ENCODE assay signal across 18 mouse cellular contexts in genomic region chrX:52616152-52616551, GRCm38 (mm10). TPM values are rescaled to one million over a fixed set of nuclear protein-coding genes. Genes with fewer than 3 reads are reported as not detected.
DNase-seq lines count a peak whose midpoint lies in the region; ATAC-seq and TF ChIP-seq lines count a peak whose summit lies in the region.
"Had no signal": no experiment of that assay in that cellular context is flagged by ENCODE, and none has a peak within 500 bp of the region (broad histone marks: within the 10 kb centered on the region; RNA-seq: fewer than 3 reads in every experiment).

No protein-coding gene starts in this region.

- no peaks in the 10 kb centered on the region for H3K9me3 ChIP-seq in kidney, embryonic 15.5 days (replicated peaks)
- no peaks in the 10 kb centered on the region for H3K9me3 ChIP-seq in embryonic facial prominence, embryonic 10.5 days
- H3K9me3 ChIP-seq in embryonic facial prominence, embryonic 11.5 days (replicated peaks; ENCODE audit: control insufficient read depth, low read length) = no peaks in the 10 kb centered on the region
- H3K9me3 ChIP-seq in limb, embryonic 12.5 days = no peaks in the 10 kb centered on the region
- H3K9me3 ChIP-seq: forebrain, embryonic 10.5 days; hindbrain, embryonic 13.5 days had no signal

- H3K4me2 ChIP-seq in kidney, embryonic 15.5 days = no peak overlapping the region
- H3K4me2 ChIP-seq in embryonic facial prominence, embryonic 11.5 days (ENCODE audit: low read depth, low read length) = no peak overlapping the region
- H3K4me2 ChIP-seq in limb, embryonic 12.5 days = no peak overlapping the region
- H3K4me2 ChIP-seq: hindbrain, embryonic 13.5 days had no signal

- no peak for DNase-seq in kidney, adult 2 months
- no peak for DNase-seq in embryonic facial prominence, embryonic 10.5 days (ENCODE audit: low spot score)
- peak; percentile 62 for DNase-seq in embryonic facial prominence, embryonic 11.5 days (ENCODE audit: low spot score)
- DNase-seq: adrenal gland, postnatal 10 days; cerebellum, adult 11-12 months; cerebellum, adult 9-10 months; cerebellum, postnatal 25 days; gastrocnemius, postnatal 36 days; heart, adult 11 months; heart, postnatal 10 days had no signal

- H3K9ac ChIP-seq in kidney, embryonic 15.5 days = no peak overlapping the region
- no peak overlapping the region for H3K9ac ChIP-seq in embryonic facial prominence, embryonic 11.5 days (replicated peaks; ENCODE audit: low read length)
- no peak overlapping the region for H3K9ac ChIP-seq in limb, embryonic 12.5 days (replicated peaks)
- H3K9ac ChIP-seq: hindbrain, embryonic 13.5 days had no signal

- H3K27me3 ChIP-seq in kidney, embryonic 15.5 days = peaks cover 15% of the 10 kb centered on the region; the same call in 1 of the 2 replicates
- no peaks in the 10 kb centered on the region for H3K27me3 ChIP-seq in kidney, adult 2 months (replicated peaks; ENCODE audit: control insufficient read depth, insufficient read depth, low read length)
- peaks cover 54% of the 10 kb centered on the region for H3K27me3 ChIP-seq in embryonic facial prominence, embryonic 10.5 days (replicated peaks; ENCODE audit: low read depth, poor library complexity, severe bottlenecking)
- H3K27me3 ChIP-seq in embryonic facial prominence, embryonic 11.5 days (ENCODE audit: control insufficient read depth, insufficient read depth, low read length) = no peaks in the 10 kb centered on the region
- H3K27me3 ChIP-seq in limb, embryonic 12.5 days = peaks cover 10% of the 10 kb centered on the region

- peaks cover 30% of the 10 kb centered on the region for H3K4me1 ChIP-seq in kidney, embryonic 15.5 days
- 0 out of 2 replicates have a peak, but pooled peaks cover 4% of the 10 kb centered on the region for H3K4me1 ChIP-seq in kidney, adult 2 months (ENCODE audit: control insufficient read depth, insufficient read depth, low read length)
- peaks cover 41% of the 10 kb centered on the region for H3K4me1 ChIP-seq in embryonic facial prominence, embryonic 10.5 days
- no peaks in the 10 kb centered on the region for H3K4me1 ChIP-seq in embryonic facial prominence, embryonic 11.5 days (ENCODE audit: control insufficient read depth, insufficient read depth, low read length)
- H3K4me1 ChIP-seq in limb, embryonic 12.5 days (replicated peaks) = peaks cover 40% of the 10 kb centered on the region

- WGBS in kidney, embryonic 15.5 days = 37% methylated on average over 5 of the region's 5 CpGs
- WGBS in kidney, adult 2 months = 78% methylated on average over 5 of the region's 5 CpGs
- WGBS in embryonic facial prominence, embryonic 10.5 days = 49% methylated on average over 5 of the region's 5 CpGs
- WGBS in embryonic facial prominence, embryonic 11.5 days = 43% methylated on average over 5 of the region's 5 CpGs
- WGBS in limb, embryonic 12.5 days = 26% methylated on average over 5 of the region's 5 CpGs

- TF ChIP-seq POLR2A in kidney, adult 2 months (IDR thresholded peaks at IDR 0.05; ENCODE audit: low read depth, low read length) = no peak

- H3K4me3 ChIP-seq in kidney, embryonic 15.5 days (replicated peaks) = no peak overlapping the region
- H3K4me3 ChIP-seq in kidney, adult 2 months (ENCODE audit: insufficient read depth, low read depth, low read length) = no peak overlapping the region
- H3K4me3 ChIP-seq in embryonic facial prominence, embryonic 10.5 days = no peak overlapping the region
- no peak overlapping the region for H3K4me3 ChIP-seq in embryonic facial prominence, embryonic 11.5 days (ENCODE audit: low read depth, low read length)
- H3K4me3 ChIP-seq in limb, embryonic 12.5 days (replicated peaks) = no peak overlapping the region
- H3K4me3 ChIP-seq: erythroblast, embryonic 14.5 days; forebrain, embryonic 10.5 days; hindbrain, embryonic 13.5 days had no signal

- TF ChIP-seq CTCF in kidney, adult 2 months (conservative IDR thresholded peaks at IDR 0.05; ENCODE audit: insufficient read depth, insufficient read length, low read depth, low read length) = no peak

- ATAC-seq in kidney, embryonic 15.5 days (replicated peaks; ENCODE audit: low FRiP score) = no peak
- no peak for ATAC-seq in embryonic facial prominence, embryonic 11.5 days (replicated peaks; ENCODE audit: insufficient number of reproducible peaks, low FRiP score, low TSS enrichment, low read depth)
- ATAC-seq in limb, embryonic 12.5 days (ENCODE audit: insufficient number of reproducible peaks, insufficient read depth, low FRiP score, low TSS enrichment, low read depth) = no peak
- no peak for ATAC-seq in erythroblast, adult 5-6 weeks (replicated peaks; ENCODE audit: low FRiP score, poor library complexity, severe bottlenecking)
- ATAC-seq: forebrain, embryonic 14.5 days; hindbrain, postnatal 0 days had no signal

- H3K36me3 ChIP-seq in kidney, embryonic 15.5 days = no peaks in the 10 kb centered on the region
- H3K36me3 ChIP-seq in kidney, adult 2 months (ENCODE audit: control insufficient read depth, insufficient read depth, low read length) = no peaks in the 10 kb centered on the region
- no peaks in the 10 kb centered on the region for H3K36me3 ChIP-seq in embryonic facial prominence, embryonic 10.5 days (replicated peaks)
- no peaks in the 10 kb centered on the region for H3K36me3 ChIP-seq in embryonic facial prominence, embryonic 11.5 days (replicated peaks; ENCODE audit: control insufficient read depth, insufficient read depth, low read depth, low read length)
- no peaks in the 10 kb centered on the region for H3K36me3 ChIP-seq in limb, embryonic 12.5 days
- H3K36me3 ChIP-seq: forebrain, embryonic 10.5 days; hindbrain, embryonic 13.5 days had no signal

- H3K27ac ChIP-seq in kidney, embryonic 15.5 days = peak overlapping the region; percentile 77; the same call in 1 of the 2 replicates
- H3K27ac ChIP-seq in kidney, adult 2 months (ENCODE audit: insufficient read depth, low read depth, low read length) = no peak overlapping the region
- H3K27ac ChIP-seq in embryonic facial prominence, embryonic 10.5 days (replicated peaks) = 0 out of 2 replicates have a peak overlapping the region, but pooled peaks have one; percentile 67
- 0 out of 2 replicates have a peak overlapping the region, but pooled peaks have one; percentile 59 for H3K27ac ChIP-seq in embryonic facial prominence, embryonic 11.5 days (replicated peaks; ENCODE audit: low read depth, low read length)
- H3K27ac ChIP-seq in limb, embryonic 12.5 days = peak overlapping the region; percentile 72
- H3K27ac ChIP-seq: forebrain, embryonic 10.5 days; hindbrain, embryonic 13.5 days; hindbrain, postnatal 0 days had no signal

RNA-seq across cellular contexts. Expression of gene Gpc3, which starts 2.4 kb away (rescaled TPM):
- polyA plus RNA-seq in kidney, embryonic 15.5 days (2015; fragmentation: Nextera tagmentation; extraction: Ambion mirVana) = 931 and 969 TPM in 2 replicates
- polyA plus RNA-seq in kidney, adult 2 months (2012; rRNA removed) = 27.2 and 31.5 TPM in 2 replicates
- polyA plus RNA-seq in embryonic facial prominence, embryonic 10.5 days (2016; fragmentation: Nextera tagmentation; extraction: Ambion mirVana) = 722 and 727 TPM in 2 replicates
- polyA plus RNA-seq in embryonic facial prominence, embryonic 11.5 days (2014; fragmentation: Nextera tagmentation; extraction: Ambion mirVana) = 891 and 944 TPM in 2 replicates
- 1,173 and 1,196 TPM in 2 replicates for polyA plus RNA-seq in limb, embryonic 12.5 days (2016; fragmentation: Nextera tagmentation; extraction: Ambion mirVana)
- total RNA-seq in erythroblast, adult 5-6 weeks (2015; ENCODE audit: low replicate concordance) = not detected in 2 replicates
- not detected in 2 replicates for total RNA-seq in erythroblast, adult 5-6 weeks (2017; ENCODE audit: low replicate concordance)

Comparison
In these comparisons a context has a peak if more than half of its experiments do, and no peak if none do; other contexts are left out.
1. RNA of gene Gpc3, which starts 2.4 kb away (polyA plus RNA-seq): 1,173 to 1,196 TPM in limb, embryonic 12.5 days, 931 to 969 TPM in kidney, embryonic 15.5 days, 891 to 944 TPM in embryonic facial prominence, embryonic 11.5 days and 722 to 727 TPM in embryonic facial prominence, embryonic 10.5 days; 27.2 to 31.5 TPM in kidney, adult 2 months; every median in the first group is over 10 times any median in the second.